Mouse (Mus musculus) heart, postnatal 4 days (tissue): Measurements from ENCODE around the gene Erc2. TPM values are rescaled to one million over a fixed set of nuclear protein-coding genes. Genes with fewer than 3 reads are reported as not detected.

ENCODE experiments used
- DNase-seq: peaks from one replicate; pipeline ENCODE4 v3.0.0; 2021
- total RNA-seq, 2 experiments: library from RNA; stranded (reverse); gene quantifications; 2 replicates each; pipeline ENCODE4 v1.2.3; 2021

The Erc2 gene
- total RNA-seq, 2 experiments from 2014 or later, result 3.8 to 4.0 TPM

DNA sequence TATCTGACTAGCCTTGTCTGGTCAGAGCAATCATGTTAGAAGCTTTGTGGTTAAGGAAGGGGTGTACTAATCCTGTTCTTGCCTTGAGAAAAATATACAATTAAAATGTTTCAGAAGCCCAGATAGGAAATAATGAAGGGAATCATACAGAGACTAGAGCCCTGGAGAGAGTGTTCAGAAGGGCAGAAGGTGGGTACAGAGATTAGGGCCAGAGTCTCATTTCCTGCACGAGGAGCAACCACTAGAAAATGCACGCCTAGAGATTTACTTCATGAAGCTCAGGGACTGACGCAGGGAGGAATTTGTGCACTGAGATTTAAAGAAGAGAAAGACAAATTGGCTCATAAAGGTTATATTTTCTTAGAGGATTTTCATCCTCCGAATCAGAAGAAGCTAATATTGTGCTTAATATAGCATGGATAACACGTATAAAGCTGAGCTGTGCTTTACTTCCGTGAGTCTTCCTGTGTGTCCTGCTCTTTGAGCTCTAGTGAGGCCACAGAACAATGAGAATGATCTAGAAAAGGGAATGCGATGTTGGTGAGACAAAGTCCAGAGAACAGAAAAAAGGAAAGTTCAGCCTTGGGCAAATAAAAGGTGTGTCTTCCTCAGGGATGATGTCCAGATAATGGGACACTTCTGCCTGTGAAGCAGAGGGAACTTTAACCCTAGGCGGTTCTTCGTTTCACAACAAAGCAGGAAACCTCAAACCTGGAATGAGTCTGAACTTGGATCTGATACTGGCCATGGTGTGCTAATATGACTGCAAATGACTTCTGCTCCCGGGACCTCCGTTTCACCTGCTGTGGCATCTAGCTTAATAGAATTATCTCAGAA lies 45.0 kb downstream of the Erc2 start:
- DNase-seq, result no peak

GRCm38 (mm10) chr14:27668151-27668550 lies 45.9 kb downstream of the Erc2 start:
- no peak for DNase-seq

- no peak for DNase-seq
Observed at GRCm38 (mm10) chr14:27669939-27670338, 47.7 kb downstream of the Erc2 start.

DNA sequence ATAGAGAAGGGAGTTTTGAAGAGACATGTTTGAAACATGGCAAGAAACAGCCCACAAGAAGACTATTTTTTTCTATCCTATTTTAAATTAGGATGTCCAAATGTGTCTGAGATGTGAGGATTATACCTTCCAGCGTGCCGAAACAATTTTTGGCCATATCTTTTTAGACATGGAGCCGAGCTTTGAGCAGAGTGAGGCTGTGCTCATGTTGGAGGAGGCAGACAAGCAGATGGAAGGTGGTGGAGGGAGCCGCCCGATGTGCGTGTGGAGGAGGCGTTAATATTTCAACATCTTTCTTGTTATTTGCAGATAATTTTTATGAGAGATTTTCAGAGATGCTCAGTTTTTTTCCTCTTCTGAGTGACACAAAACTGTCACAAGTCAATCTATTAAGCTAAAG lies 50.5 kb downstream of the Erc2 start:
- no peak for DNase-seq

DNA sequence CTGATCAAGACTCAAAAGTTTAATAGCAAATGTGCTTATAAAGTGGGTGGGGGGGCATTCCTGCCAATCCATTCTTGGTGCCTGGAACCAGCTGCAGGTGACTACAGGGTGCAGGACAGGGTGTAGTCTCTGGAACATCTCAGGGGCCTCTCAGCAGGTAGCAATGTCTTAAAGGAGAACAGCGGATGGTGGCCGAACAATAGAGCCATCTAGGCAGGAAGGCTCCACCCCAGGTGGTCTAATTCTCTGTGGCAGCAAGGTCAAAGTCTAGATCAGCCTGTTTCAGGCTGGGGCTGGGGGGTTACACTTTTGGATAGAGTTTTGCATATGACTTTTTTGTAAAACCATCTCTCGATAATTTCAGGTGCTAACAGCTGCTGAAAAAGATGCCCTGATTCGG lies 51.9 kb downstream of the Erc2 start:
- no peak for DNase-seq

DNA sequence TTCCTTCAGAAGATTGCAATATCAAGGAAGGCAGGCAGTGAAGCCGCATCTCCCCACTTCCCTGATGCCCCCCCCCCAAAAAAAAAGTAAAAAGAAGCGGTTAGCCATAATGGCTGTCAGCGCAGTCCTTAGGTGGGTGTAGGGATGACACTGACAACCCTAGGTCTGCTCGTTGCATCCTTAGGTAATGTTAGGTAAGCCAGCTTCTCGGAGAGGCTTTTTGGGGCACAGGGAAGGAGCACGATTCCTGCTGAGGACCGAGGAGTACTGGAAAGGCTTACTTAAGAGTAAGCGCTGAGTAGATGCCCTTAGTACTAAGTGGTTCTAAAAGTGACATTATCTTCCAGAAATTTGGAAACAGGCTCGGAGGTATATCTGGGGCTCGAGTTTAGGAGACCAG lies 52.3 kb downstream of the Erc2 start:
- no peak for DNase-seq

DNA sequence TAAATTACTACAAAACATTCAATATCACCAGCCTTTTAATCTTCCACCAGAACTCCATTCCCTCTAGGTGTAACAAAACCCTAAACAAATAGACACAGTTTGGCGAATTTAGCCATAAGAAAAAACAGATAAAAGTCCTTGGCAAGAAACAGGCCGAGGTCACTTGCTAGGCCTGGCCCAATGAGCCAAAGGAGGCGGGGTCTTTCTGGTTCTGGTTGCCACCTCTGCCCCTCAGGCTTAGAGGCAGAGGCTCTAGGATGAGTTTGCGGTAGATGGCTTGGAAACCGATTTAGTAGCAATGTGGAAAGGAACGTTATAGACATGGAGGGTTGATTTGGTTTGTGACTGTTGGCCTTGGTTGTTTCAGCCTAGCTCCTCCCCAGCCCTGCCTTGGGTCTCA lies 52.8 kb downstream of the Erc2 start:
- DNase-seq, result no peak

DNA sequence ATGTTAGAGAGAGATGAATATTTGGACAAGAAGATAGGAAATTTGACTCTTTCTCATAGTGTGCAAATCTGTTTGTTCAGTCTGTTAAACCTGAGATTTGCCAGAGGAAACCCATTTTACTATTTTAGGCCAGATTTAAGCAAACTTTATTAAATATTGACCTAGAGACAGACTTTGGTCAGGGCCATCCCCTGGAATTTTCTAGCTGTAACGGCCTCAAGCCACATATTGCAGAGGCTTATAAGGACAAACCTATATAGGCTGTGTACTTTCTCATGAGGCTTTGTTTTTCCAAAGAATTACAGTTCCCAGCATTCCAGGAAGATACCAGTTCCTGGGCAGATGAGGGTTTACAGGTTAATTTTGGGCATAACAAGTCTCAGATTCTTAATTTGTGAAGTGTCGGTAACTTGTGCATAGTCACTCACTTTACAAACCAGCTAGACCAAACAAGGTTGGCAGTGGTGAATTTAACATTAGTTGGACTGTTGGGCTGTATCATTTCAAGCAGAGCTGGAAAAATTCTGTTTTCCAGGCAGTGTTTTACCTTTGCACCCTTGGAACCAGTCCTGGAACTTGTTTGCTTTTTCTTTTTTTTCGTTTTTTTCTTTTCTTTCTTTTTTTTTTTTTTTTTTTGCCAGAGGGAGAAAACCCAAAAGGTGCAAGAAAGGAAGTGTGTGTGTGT lies 60.3 kb downstream of the Erc2 start:
- no peak for DNase-seq

GRCm38 (mm10) chr14:27695781-27696180 lies 73.6 kb downstream of the Erc2 start:
- no peak for DNase-seq

GRCm38 (mm10) chr14:27717364-27717763 lies 95.1 kb downstream of the Erc2 start:
- DNase-seq, result no peak

DNA sequence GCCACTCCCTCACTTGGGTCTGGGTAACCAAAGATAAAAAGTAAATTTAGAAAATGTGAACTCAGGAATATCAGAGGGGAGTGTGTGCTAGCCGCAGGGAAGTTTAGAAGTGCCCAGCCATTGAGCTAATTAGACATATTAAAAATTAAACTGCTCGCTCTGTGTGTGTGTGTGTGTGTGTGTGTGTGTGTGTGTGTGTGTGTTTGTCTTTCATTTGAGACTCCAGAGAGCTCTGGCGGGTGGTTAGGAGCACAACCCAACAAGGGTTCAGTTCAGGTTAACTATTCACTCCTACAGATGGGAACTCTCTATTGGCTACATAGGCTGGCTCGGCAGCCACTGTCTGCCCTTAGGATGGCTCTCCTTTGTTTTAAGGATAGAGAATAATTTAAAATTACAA lies 97.4 kb downstream of the Erc2 start:
- DNase-seq, result no peak

DNA sequence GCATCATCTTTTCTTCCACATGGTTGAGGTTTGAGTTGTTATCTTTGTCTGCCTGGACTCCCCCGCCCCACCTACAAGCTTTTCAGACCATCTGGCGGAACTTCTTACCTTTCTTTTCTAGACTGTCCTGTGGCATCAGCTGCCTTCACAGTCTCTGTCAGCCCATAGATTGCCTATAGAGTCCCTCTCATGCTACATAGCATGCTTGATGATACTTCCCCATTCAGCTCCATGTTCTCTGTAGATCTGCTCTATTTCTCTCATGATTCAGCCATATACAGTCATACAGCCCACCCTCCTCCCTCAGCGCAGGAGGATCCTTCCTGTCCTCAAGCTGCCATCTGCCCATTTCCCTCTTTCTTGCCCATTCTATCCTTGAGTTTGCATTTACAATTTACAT lies 98.7 kb downstream of the Erc2 start:
- no peak for DNase-seq

DNA sequence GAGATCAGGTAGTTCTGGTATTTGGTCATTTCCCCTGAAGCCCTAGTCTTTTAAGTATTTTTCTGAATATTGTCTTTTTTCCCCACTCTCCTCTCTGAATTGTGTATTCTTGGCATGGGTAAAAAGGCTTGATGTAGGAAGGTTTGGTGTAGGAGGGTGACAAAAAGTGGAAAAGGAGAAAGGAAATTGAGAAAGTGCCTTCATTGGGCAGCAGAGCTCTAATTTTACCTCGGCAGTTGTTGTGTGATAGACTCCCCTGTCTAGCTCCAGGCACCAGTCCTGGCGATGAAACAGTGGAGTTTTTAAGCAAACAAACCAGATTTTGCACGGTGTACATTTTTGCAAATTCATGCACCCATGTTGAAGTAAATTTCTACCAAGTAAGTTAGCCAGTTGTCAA lies 99.5 kb downstream of the Erc2 start:
- no peak for DNase-seq

DNA sequence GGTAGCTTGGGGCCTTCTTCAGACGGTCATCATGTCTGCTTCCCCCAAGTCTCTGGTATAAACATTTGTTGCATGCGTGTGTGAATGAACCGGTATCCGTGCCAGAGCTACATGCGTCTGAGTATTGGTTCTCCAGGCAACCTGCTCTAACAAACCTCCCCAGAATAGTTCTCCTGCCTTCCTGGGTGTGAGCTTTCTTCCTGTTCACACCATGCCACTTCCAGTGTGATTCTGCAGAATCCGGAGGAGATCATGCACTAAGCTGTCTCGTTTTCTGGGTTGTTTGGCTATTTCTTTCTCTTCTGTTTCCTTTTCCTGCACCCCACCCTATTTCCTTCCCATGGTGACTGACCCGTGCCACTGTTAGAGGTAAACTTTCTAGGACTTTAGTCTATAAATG lies 105.3 kb downstream of the Erc2 start:
- no peak for DNase-seq

GRCm38 (mm10) chr14:27731086-27731485 lies 108.9 kb downstream of the Erc2 start:
- no peak for DNase-seq

GRCm38 (mm10) chr14:27739436-27739835 lies 117.2 kb downstream of the Erc2 start:
- DNase-seq, result no peak

GRCm38 (mm10) chr14:27741248-27741916 lies 119.2 kb downstream of the Erc2 start:
- peak; percentile 74 for DNase-seq

GRCm38 (mm10) chr14:27754340-27754739 lies 132.1 kb downstream of the Erc2 start:
- no peak for DNase-seq

DNA sequence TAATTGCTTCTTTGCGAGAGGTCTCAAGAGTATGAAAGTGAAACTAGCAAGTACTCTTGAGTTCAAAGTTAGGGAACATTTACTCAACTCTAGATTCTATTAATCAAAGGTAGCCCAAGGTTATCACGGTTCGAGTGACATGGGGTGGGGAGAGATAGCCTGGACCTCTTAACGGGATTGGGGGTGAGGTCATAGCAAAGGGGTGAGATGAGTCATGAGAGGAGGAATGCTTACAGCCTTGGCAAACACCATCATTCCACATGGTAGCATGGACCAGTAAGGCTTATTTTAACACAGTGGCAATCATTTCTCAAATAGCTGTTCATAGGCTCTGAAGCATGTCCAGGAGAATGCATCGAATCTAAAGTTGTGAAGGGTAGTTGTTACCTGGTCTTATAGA lies 134.7 kb downstream of the Erc2 start:
- no peak for DNase-seq

DNA sequence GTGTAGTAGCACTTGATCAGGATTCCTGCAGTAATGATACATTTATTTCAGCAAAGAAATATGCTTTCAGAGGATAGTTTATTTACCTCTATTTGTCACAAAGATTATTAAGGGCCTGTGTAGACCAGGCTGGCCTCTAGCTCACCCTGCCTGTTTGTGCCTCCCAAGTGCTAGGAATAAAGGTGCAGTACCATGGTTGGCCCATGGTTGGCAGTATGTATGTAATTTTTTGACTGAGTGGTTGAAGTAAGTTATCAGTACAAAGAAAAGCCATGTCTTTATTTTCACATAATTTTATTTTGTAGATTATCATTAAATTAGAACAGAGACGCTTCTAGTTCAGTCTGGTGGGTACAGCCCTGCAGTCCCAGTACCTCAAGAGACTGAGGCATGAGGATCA lies 136.0 kb downstream of the Erc2 start:
- no peak for DNase-seq

DNA sequence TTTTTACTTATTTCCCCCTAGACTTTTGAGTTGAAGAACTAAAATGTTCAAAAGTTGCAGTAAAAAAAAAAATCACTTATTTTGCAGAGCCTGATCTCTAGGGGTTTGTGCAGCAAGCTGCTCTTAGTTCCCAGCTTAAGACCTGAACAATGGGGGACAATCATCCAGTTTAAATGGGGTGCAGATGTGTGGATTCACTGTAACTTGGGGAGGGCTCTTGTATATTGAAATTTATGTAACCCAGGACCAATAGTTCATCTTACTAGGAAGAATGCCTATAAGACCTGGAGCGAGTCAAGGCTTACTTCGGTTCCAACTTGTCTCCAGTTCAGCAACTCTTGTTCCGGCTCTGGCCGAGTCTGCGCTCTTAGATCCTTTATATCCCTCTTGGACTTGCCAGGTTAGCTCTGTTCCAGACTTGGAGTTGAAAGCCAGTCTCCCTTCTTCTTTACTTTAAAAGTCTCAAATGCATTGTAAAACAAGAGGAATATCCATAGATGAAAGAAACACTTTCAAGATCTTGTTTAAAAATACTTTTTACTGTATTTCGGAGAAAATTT lies 136.9 kb downstream of the Erc2 start:
- DNase-seq, result no peak

DNA sequence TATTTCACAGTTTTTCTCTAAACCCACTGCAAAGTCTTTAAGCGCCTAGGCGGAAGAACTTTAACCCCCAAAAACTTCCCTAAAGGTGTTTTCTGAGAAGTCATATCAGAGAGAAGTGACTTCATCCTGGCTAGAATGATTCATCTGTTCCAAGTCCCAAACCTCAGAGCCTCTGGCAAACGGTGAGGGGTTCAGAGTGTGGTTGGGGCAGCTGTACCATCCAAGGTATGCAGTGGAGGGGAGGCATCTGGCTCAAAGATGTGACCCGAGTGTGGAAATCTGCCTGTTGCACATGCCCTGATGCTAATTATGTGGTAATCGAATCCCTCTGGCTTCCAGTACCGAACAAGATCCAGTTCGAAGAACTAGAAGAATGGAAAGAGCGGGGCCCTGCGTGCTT lies 137.8 kb downstream of the Erc2 start:
- DNase-seq, result no peak

DNA sequence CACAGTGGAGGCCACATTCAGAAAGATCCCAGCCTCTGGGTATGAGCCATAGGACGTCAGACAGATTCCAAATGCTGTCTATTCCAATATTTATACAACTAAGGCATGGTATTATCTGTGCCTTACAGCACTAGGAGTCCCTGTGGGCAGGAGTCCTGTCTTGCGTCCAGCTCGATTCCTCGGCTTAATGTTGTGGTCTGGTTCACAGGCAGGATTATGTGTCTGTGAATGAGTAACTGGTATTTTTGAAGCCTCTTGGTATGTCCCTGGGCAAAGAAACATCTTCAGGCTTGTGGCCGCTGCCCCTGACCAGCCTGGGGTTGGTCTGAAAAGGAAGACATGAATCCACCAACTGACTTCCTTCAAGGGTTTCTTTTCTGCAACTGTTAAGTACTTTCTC lies 153.1 kb downstream of the Erc2 start:
- DNase-seq, result no peak
